Mouse (Mus musculus) erythroblast, embryonic 14.5 days (primary cell): Measurements from ENCODE around the gene Galnt16. TPM values are rescaled to one million over a fixed set of nuclear protein-coding genes. Genes with fewer than 3 reads are reported as not detected.

Experiments used
- H3K27me3 ChIP-seq: 2 replicates; pipeline ENCODE4 v1.6.1; 2012; ENCODE audit warnings: inconsistent platforms; ENCODE audit not compliant: control insufficient read depth
- H3K36me3 ChIP-seq: 2 replicates; pipeline ENCODE4 v1.6.1; 2012; ENCODE audit warnings: mild to moderate bottlenecking, inconsistent platforms; ENCODE audit not compliant: control insufficient read depth
- H3K4me1 ChIP-seq: 2 replicates; pipeline ENCODE4 v1.6.1; 2012; ENCODE audit warnings: inconsistent platforms; ENCODE audit not compliant: control insufficient read depth
- H3K4me3 ChIP-seq: replicated peaks from 2 replicates; pipeline ENCODE3; 2012; ENCODE audit warnings: moderate library complexity, mild to moderate bottlenecking, inconsistent platforms
- H3K9me3 ChIP-seq: 2 replicates; pipeline ENCODE4 v1.6.1; 2012; ENCODE audit warnings: low read length, inconsistent platforms, mixed read lengths; ENCODE audit not compliant: control insufficient read depth
- GATA1 ChIP-seq: IDR thresholded peaks from 2 replicates; pipeline ENCODE4 v1.6.1; 2012; ENCODE audit warnings: low read length, inconsistent platforms, mixed read lengths
- TAL1 ChIP-seq: IDR thresholded peaks from 3 replicates; pipeline ENCODE4 v1.6.1; 2012; ENCODE audit warnings: low read length, inconsistent platforms, mixed read lengths
- polyA plus RNA-seq: library from polyadenylated mRNA; stranded (reverse); fragments of >175 nt; gene quantifications from 2 replicates; pipeline ENCODE4 v1.2.3, GENCODE M21; 2012

Gene Galnt16
- polyA plus RNA-seq, 1 experiment = 0.01 TPM

DNA sequence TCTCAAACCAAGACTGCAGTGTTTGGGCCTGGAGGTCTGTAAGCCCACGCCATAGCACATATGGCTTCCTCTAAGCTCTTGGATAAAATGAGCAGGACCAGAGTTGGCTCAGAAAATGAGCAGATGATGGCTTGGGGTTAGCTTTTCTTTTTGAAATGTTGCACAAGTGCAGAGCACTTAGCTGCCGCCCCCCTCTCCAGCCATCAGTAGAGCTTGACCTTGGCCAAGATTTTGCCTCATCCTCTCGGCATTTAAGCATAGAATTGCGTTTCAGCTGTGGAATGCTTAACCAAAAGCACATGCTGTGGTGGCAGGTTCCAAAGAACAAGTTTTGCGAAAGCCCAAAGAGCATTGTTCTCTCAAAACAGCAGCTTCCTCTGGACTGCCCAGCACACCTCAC is 13.4 kb upstream of the Galnt16 start:
- no peaks in the 10 kb centered on the region for H3K36me3 ChIP-seq

GRCm38 (mm10) chr12:80507041-80507745 is 10.9 kb upstream of the Galnt16 start:
- TF ChIP-seq TAL1 = no peak
- no peak for TF ChIP-seq GATA1
- Histone ChIP-seq H3K9me3 (no peaks in the 10 kb centered on the region), H3K27me3 (no peaks in the 10 kb centered on the region), H3K36me3 (no peaks in the 10 kb centered on the region), H3K4me1 (no peaks in the 10 kb centered on the region), H3K4me3 (no peak overlapping the region)

More for the DNA sequence above, 13.4 kb upstream of the Galnt16 start:
- Histone ChIP-seq H3K4me1 (no peaks in the 10 kb centered on the region), H3K27me3 (no peaks in the 10 kb centered on the region), H3K4me3 (no peak overlapping the region), H3K9me3 (no peaks in the 10 kb centered on the region)
- TF ChIP-seq TAL1 = no peak
- TF ChIP-seq GATA1 = no peak

DNA sequence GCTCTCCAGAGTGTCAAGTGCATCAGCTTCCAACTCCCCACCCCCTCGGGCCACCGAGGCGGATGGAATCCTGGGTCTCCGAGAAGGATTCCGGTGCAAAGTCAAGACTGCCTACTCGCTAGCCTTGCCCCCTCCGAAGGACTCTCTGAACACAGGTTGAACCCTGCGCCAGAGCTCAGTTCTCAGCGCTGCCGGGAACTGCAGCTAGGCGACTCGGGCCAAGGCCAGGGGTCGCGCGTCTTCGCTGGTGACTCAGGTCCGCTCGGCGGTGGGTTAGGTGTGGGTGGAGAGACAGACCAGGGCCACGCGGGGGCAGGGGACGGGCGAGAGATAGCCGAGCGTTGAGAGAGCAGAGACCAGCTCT is 298 bp downstream of the Galnt16 start:
- Histone ChIP-seq H3K4me1 (no peaks in the 10 kb centered on the region), H3K36me3 (no peaks in the 10 kb centered on the region), H3K27me3 (peaks cover 72% of the 10 kb centered on the region), H3K9me3 (no peaks in the 10 kb centered on the region; the same call in 1 of the 2 replicates), H3K4me3 (no peak overlapping the region)
- TF ChIP-seq GATA1 (no peak), TAL1 (no peak)

DNA sequence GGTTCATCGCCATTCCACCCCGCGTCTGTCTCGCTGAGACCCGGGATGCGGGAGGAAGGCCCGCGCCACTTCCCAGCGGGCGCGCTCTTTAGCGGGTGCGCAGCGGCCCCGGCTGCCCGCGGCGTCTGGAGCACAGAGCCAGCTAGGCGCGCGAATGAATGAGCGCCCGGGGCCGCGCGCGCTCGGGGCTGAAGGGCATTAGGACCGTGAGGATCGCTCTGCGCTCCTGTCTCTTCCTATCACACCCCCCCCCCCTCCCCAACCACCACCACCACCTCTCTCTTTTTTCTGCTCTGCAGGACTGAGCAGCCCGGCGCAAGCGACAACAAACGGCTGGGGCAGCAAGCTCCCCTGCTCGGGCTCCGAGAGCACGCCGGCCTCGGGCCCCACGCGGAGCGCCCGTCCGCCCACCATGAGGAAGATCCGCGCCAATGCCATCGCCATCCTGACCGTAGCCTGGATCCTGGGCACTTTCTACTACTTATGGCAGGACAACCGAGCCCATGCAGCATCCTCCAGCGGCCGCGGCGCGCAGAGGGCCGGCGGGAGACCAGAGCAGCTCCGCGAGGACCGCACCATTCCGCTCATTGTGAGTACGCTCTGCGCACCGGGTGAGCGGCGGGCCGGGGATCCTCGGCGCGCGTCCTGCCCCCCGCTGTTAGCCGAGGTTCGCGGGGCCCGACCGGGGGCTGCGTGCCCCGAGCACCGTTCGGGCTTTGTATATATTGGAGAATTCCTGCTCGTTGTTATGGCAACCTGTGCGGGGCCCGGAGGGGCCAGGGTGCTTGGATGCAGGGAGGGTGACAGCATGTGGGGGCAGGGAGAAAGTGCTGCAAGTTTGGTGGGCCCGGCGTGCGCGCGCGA is 912 bp downstream of the Galnt16 start:
- Histone ChIP-seq H3K4me3 (no peak overlapping the region), H3K36me3 (no peaks in the 10 kb centered on the region), H3K9me3 (no peaks in the 10 kb centered on the region; the same call in 1 of the 2 replicates), H3K27me3 (peaks cover 78% of the 10 kb centered on the region), H3K4me1 (no peaks in the 10 kb centered on the region)
- TF ChIP-seq GATA1 (no peak), TAL1 (no peak)

DNA sequence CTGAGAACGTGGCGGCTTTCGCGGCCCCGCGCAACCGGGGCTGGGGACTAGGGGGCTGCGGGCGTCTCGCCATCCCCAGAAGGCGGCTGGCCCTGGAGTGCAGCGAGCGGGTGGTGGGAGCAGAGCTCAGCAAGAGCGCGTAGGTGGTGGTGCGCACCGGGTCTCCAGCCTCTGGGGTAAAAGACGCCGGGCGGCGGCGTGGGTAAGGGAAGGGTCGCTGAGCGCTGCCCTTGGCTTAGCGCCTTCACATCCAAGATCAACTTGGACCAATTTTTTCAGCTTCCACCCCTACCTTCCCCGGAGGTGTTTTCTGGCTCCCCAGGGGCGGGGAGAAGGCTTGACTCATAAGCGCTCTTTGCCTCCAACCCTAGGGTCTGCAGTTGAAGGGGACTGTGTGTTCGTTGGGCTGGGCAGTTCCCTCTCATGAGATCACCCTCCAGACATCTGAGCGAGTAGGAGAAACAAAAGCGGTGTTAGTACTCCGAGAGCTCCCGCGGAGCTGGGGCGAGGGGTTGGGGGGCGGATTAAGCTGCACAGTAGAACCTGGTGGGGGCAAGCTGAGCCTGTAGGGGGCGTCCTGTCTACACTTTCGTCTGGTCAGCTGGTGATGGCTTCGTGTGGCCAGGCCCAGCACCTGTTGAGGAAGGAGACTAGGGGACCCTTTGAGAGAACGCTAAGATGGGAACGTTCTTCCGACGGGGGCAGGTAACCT is 1.7 kb downstream of the Galnt16 start:
- TF ChIP-seq TAL1 (no peak), GATA1 (no peak)
- no peaks in the 10 kb centered on the region for H3K36me3 ChIP-seq
- no peaks in the 10 kb centered on the region for H3K4me1 ChIP-seq
- no peak overlapping the region for H3K4me3 ChIP-seq
- no peaks in the 10 kb centered on the region; the same call in 1 of the 2 replicates for H3K9me3 ChIP-seq
- peaks cover 84% of the 10 kb centered on the region for H3K27me3 ChIP-seq

GRCm38 (mm10) chr12:80522006-80522405 is 3.9 kb downstream of the Galnt16 start:
- Histone ChIP-seq H3K27me3 (peaks cover 83% of the 10 kb centered on the region), H3K9me3 (no peaks in the 10 kb centered on the region; the same call in 1 of the 2 replicates), H3K4me3 (no peak overlapping the region), H3K36me3 (no peaks in the 10 kb centered on the region), H3K4me1 (no peaks in the 10 kb centered on the region)
- TF ChIP-seq TAL1 = no peak
- no peak for TF ChIP-seq GATA1

GRCm38 (mm10) chr12:80524276-80524921 is 6.3 kb downstream of the Galnt16 start:
- Histone ChIP-seq H3K36me3 (no peaks in the 10 kb centered on the region), H3K27me3 (peaks cover 59% of the 10 kb centered on the region), H3K9me3 (no peaks in the 10 kb centered on the region), H3K4me1 (no peaks in the 10 kb centered on the region), H3K4me3 (no peak overlapping the region)
- TF ChIP-seq TAL1 (no peak), GATA1 (no peak)

GRCm38 (mm10) chr12:80525513-80525912 is 7.4 kb downstream of the Galnt16 start:
- Histone ChIP-seq H3K36me3 (no peaks in the 10 kb centered on the region), H3K4me1 (no peaks in the 10 kb centered on the region), H3K4me3 (no peak overlapping the region), H3K27me3 (peaks cover 48% of the 10 kb centered on the region), H3K9me3 (no peaks in the 10 kb centered on the region)
- TF ChIP-seq GATA1 = no peak
- TF ChIP-seq TAL1 = no peak

DNA sequence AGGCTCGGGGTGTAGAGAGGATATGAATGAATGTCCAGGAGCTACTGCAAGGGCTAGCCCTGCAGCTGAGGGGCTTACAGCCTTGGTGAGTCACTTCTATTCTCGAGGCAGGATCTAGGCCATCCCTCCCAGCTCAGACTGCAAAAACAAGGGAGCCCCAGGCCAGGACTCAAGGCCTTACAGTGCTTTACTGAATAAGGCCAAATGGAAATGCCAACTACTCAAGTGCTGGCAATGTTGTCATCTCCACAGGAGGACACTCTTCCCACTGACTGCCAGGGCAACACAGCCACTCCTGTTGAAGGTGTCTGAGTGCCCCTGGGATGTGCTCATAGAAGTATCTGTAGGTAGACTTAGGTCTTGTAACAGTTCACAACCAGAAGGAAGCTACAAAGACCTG is 8.4 kb downstream of the Galnt16 start:
- H3K27me3 ChIP-seq = peaks cover 38% of the 10 kb centered on the region
- no peaks in the 10 kb centered on the region for H3K36me3 ChIP-seq
- TF ChIP-seq GATA1 = no peak
- TF ChIP-seq TAL1 = no peak
- H3K4me1 ChIP-seq = no peaks in the 10 kb centered on the region; the same call in 1 of the 2 replicates
- no peaks in the 10 kb centered on the region for H3K9me3 ChIP-seq
- no peak overlapping the region for H3K4me3 ChIP-seq
